Mouse (Mus musculus): ENCODE data around the gene Scn11a.

- TF ChIP-seq CTCF (IDR thresholded peaks at IDR 0.05; ENCODE audit: borderline replicate concordance, insufficient read depth, low read depth, low read length), result no peak
- TF ChIP-seq POLR2A (IDR thresholded peaks at IDR 0.05; ENCODE audit: borderline replicate concordance, insufficient read depth, low read length), result no peak
These were observed 81.4 kb downstream of the Scn11a start for GRCm38 (mm10) chr9:119743900-119744299.

Data from cerebellum, adult 2 months (tissue).